In the genomic region with DNA sequence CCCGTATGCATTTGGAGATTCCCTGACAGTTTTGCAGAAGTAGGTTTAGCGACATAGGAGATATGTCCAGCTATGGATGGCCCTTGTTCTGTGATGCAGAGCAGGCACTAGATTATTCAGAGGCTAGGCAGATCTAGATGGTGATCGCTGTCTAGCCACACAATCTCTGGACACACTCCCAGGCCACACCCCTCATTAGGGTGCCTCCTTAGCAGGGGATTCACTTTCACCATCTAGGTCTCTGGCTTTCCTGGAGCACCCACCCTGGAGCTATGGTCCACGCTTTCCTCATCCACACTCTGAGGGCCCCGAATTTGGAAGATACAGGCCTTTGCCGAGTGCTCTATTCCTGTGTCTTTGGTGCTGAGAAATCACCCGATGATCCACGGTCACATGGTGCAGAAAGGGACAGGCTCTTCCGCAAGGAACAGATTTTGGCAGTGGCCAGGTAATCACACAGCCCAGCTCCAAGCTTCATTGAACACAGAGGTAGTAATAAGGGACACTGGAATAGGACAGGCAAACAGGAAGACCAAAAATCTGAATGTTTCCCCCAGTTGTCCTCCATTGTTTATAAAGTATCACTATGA, we compare ENCODE assay signal across 8 mouse cellular contexts. TPM values are rescaled to one million over a fixed set of nuclear protein-coding genes. Genes with fewer than 3 reads are reported as not detected.
DNase-seq lines count a peak whose midpoint lies in the region; ATAC-seq and TF ChIP-seq lines count a peak whose summit lies in the region.

No protein-coding gene starts in this region.

- DNase-seq in spleen, postnatal 10 days (ENCODE audit: low spot score in 2 of 2): peak; percentile 32 to 37
- no peak for DNase-seq in spleen, postnatal 4 days (ENCODE audit: low spot score in 2 of 2)
- DNase-seq in embryonic facial prominence, embryonic 11.5 days (ENCODE audit: low spot score): no peak
- DNase-seq in hindbrain, embryonic 10.5 days (ENCODE audit: low spot score): no peak
- peak; percentile 83 for DNase-seq in liver, adult 2 months (ENCODE audit: extremely low read depth, low read depth, low spot score)
- DNase-seq in layer of hippocampus, adult 11-12 months (ENCODE audit: low spot score): no peak
- no peak for DNase-seq in thymus, postnatal 4 days

- ATAC-seq in embryonic facial prominence, embryonic 11.5 days (replicated peaks; ENCODE audit: insufficient number of reproducible peaks, low FRiP score, low TSS enrichment, low read depth): no peak
- ATAC-seq in neural tube, embryonic 12.5 days (ENCODE audit: low FRiP score, low read depth): no peak

- peaks cover 3% of the 10 kb centered on the region for H3K4me1 ChIP-seq in embryonic facial prominence, embryonic 11.5 days (ENCODE audit: control insufficient read depth, insufficient read depth, low read length)
- H3K4me1 ChIP-seq in hindbrain, embryonic 10.5 days (replicated peaks): peaks cover 28% of the 10 kb centered on the region
- H3K4me1 ChIP-seq in liver, adult 2 months (ENCODE audit: control insufficient read depth, insufficient read depth, low read length): peaks cover 9% of the 10 kb centered on the region
- peaks cover 5% of the 10 kb centered on the region for H3K4me1 ChIP-seq in neural tube, embryonic 12.5 days

- no peak for TF ChIP-seq POLR2A in liver, adult 2 months (IDR thresholded peaks at IDR 0.05; ENCODE audit: extremely low read depth, insufficient read depth, low read length)

- 69% methylated on average over 9 of the region's 9 CpGs for WGBS in embryonic facial prominence, embryonic 11.5 days
- WGBS in hindbrain, embryonic 10.5 days: 77% methylated on average over 9 of the region's 9 CpGs
- 6% methylated on average over 9 of the region's 9 CpGs for WGBS in liver, adult 2 months
- WGBS in neural tube, embryonic 12.5 days: 77% methylated on average over 9 of the region's 9 CpGs

- peak overlapping the region; percentile 56 for H3K4me3 ChIP-seq in embryonic facial prominence, embryonic 11.5 days (ENCODE audit: low read depth, low read length)
- H3K4me3 ChIP-seq in hindbrain, embryonic 10.5 days: peak overlapping the region; percentile 57
- peak overlapping the region; percentile 79 for H3K4me3 ChIP-seq in liver, adult 2 months (ENCODE audit: insufficient read depth, low read depth, low read length)
- H3K4me3 ChIP-seq in neural tube, embryonic 12.5 days: peak overlapping the region; percentile 62

- no peaks in the 10 kb centered on the region for H3K9me3 ChIP-seq in embryonic facial prominence, embryonic 11.5 days (replicated peaks; ENCODE audit: control insufficient read depth, low read length)
- H3K9me3 ChIP-seq in hindbrain, embryonic 10.5 days: no peaks in the 10 kb centered on the region
- no peaks in the 10 kb centered on the region for H3K9me3 ChIP-seq in neural tube, embryonic 12.5 days

- no peak overlapping the region for H3K27ac ChIP-seq in embryonic facial prominence, embryonic 11.5 days (replicated peaks; ENCODE audit: low read depth, low read length)
- peak overlapping the region; percentile 92 for H3K27ac ChIP-seq in hindbrain, embryonic 10.5 days
- peak overlapping the region; percentile 97 for H3K27ac ChIP-seq in liver, adult 2 months (replicated peaks; ENCODE audit: insufficient read depth, low read depth, low read length)
- no peak overlapping the region for H3K27ac ChIP-seq in neural tube, embryonic 12.5 days

- no peaks in the 10 kb centered on the region for H3K27me3 ChIP-seq in embryonic facial prominence, embryonic 11.5 days (ENCODE audit: control insufficient read depth, insufficient read depth, low read length)
- no peaks in the 10 kb centered on the region for H3K27me3 ChIP-seq in hindbrain, embryonic 10.5 days (ENCODE audit: insufficient read depth, poor library complexity, severe bottlenecking)
- no peaks in the 10 kb centered on the region for H3K27me3 ChIP-seq in liver, adult 2 months (ENCODE audit: control insufficient read depth, insufficient read depth, low read length)
- no peaks in the 10 kb centered on the region for H3K27me3 ChIP-seq in neural tube, embryonic 12.5 days (replicated peaks)

- peaks cover 9% of the 10 kb centered on the region; the same call in 1 of the 2 replicates for H3K79me2 ChIP-seq in liver, adult 2 months (ENCODE audit: control insufficient read depth, insufficient read depth, low read length)

- H3K4me2 ChIP-seq in embryonic facial prominence, embryonic 11.5 days (ENCODE audit: low read depth, low read length): peak overlapping the region; percentile 59
- H3K4me2 ChIP-seq in neural tube, embryonic 12.5 days (replicated peaks): peak overlapping the region; percentile 61

- no peaks in the 10 kb centered on the region for H3K36me3 ChIP-seq in embryonic facial prominence, embryonic 11.5 days (replicated peaks; ENCODE audit: control insufficient read depth, insufficient read depth, low read depth, low read length)
- H3K36me3 ChIP-seq in hindbrain, embryonic 10.5 days: peaks cover 28% of the 10 kb centered on the region
- H3K36me3 ChIP-seq in liver, adult 2 months (ENCODE audit: control insufficient read depth, insufficient read depth, low read length): peaks cover 2% of the 10 kb centered on the region; the same call in 1 of the 2 replicates
- H3K36me3 ChIP-seq in neural tube, embryonic 12.5 days: peaks cover 13% of the 10 kb centered on the region; the same call in 1 of the 2 replicates

- H3K9ac ChIP-seq in embryonic facial prominence, embryonic 11.5 days (replicated peaks; ENCODE audit: low read length): peak overlapping the region; percentile 75
- H3K9ac ChIP-seq in liver, adult 2 months (ENCODE audit: low read depth, low read length): peak overlapping the region; percentile 89
- H3K9ac ChIP-seq in neural tube, embryonic 12.5 days: peak overlapping the region; percentile 68

- no peak for TF ChIP-seq CTCF in liver, adult 2 months (IDR thresholded peaks at IDR 0.05; ENCODE audit: low read depth, low read length)

RNA-seq across cellular contexts. Expression of a gene that starts 4.2 kb away (rescaled TPM):
- polyA plus RNA-seq in embryonic facial prominence, embryonic 11.5 days (2014; fragmentation: Nextera tagmentation; extraction: Ambion mirVana): 22.6 and 23.8 TPM in 2 replicates
- 27.2 and 32.7 TPM in 2 replicates for polyA plus RNA-seq in hindbrain, embryonic 10.5 days (2016; fragmentation: Nextera tagmentation; extraction: Ambion mirVana)
- 12.4 and 15.4 TPM in 2 replicates for total RNA-seq in liver, adult 2 months (2014; rRNA removed)
- polyA plus RNA-seq in liver, adult 2 months (2012; rRNA removed): 49.1 and 53.8 TPM in 2 replicates
- 30.7 and 36.3 TPM in 2 replicates for polyA plus RNA-seq in neural tube, embryonic 12.5 days (2016; fragmentation: Nextera tagmentation; extraction: Ambion mirVana)

RNA-seq across cellular contexts. Expression of a gene that starts 22.7 kb away (rescaled TPM):
- 13.3 and 14.3 TPM in 2 replicates for polyA plus RNA-seq in embryonic facial prominence, embryonic 11.5 days (2014; fragmentation: Nextera tagmentation; extraction: Ambion mirVana)
- polyA plus RNA-seq in hindbrain, embryonic 10.5 days (2016; fragmentation: Nextera tagmentation; extraction: Ambion mirVana): 16.4 and 19.0 TPM in 2 replicates
- total RNA-seq in liver, adult 2 months (2014; rRNA removed): 25.0 and 40.6 TPM in 2 replicates
- 134 and 135 TPM in 2 replicates for polyA plus RNA-seq in liver, adult 2 months (2012; rRNA removed)
- polyA plus RNA-seq in neural tube, embryonic 12.5 days (2016; fragmentation: Nextera tagmentation; extraction: Ambion mirVana): 9.5 and 10.3 TPM in 2 replicates

RNA-seq across cellular contexts. Expression of a gene that starts 24.0 kb away (rescaled TPM):
- polyA plus RNA-seq in embryonic facial prominence, embryonic 11.5 days (2014; fragmentation: Nextera tagmentation; extraction: Ambion mirVana): 3.4 and 4.1 TPM in 2 replicates
- polyA plus RNA-seq in hindbrain, embryonic 10.5 days (2016; fragmentation: Nextera tagmentation; extraction: Ambion mirVana): 5.2 and 5.4 TPM in 2 replicates
- total RNA-seq in liver, adult 2 months (2014; rRNA removed): 0.37 and 0.81 TPM in 2 replicates
- polyA plus RNA-seq in liver, adult 2 months (2012; rRNA removed): 0.76 and 0.96 TPM in 2 replicates
- polyA plus RNA-seq in neural tube, embryonic 12.5 days (2016; fragmentation: Nextera tagmentation; extraction: Ambion mirVana): 9.0 and 9.3 TPM in 2 replicates

RNA-seq across cellular contexts. Expression of a gene that starts 24.4 kb away (rescaled TPM):
- polyA plus RNA-seq in embryonic facial prominence, embryonic 11.5 days (2014; fragmentation: Nextera tagmentation; extraction: Ambion mirVana): 48.0 and 53.4 TPM in 2 replicates
- polyA plus RNA-seq in hindbrain, embryonic 10.5 days (2016; fragmentation: Nextera tagmentation; extraction: Ambion mirVana): 99.7 and 116 TPM in 2 replicates
- 0.94 and 1.0 TPM in 2 replicates for total RNA-seq in liver, adult 2 months (2014; rRNA removed)
- 1.1 and 1.5 TPM in 2 replicates for polyA plus RNA-seq in liver, adult 2 months (2012; rRNA removed)
- polyA plus RNA-seq in neural tube, embryonic 12.5 days (2016; fragmentation: Nextera tagmentation; extraction: Ambion mirVana): 97.0 and 99.5 TPM in 2 replicates

RNA-seq across cellular contexts. Expression of a gene that starts 31.3 kb away (rescaled TPM):
- 5.8 and 6.1 TPM in 2 replicates for polyA plus RNA-seq in embryonic facial prominence, embryonic 11.5 days (2014; fragmentation: Nextera tagmentation; extraction: Ambion mirVana)
- polyA plus RNA-seq in hindbrain, embryonic 10.5 days (2016; fragmentation: Nextera tagmentation; extraction: Ambion mirVana): 9.7 and 12.8 TPM in 2 replicates
- total RNA-seq in liver, adult 2 months (2014; rRNA removed): 27.3 and 27.5 TPM in 2 replicates
- 35.2 and 40.5 TPM in 2 replicates for polyA plus RNA-seq in liver, adult 2 months (2012; rRNA removed)
- 19.3 and 21.1 TPM in 2 replicates for polyA plus RNA-seq in neural tube, embryonic 12.5 days (2016; fragmentation: Nextera tagmentation; extraction: Ambion mirVana)

Comparison
In these comparisons a context has a peak if more than half of its experiments do, and no peak if none do; other contexts are left out.
1. DNase-seq: peak in spleen, postnatal 10 days (2 of 2) and liver, adult 2 months (single experiment); none in spleen, postnatal 4 days (0 of 2), embryonic facial prominence, embryonic 11.5 days (single experiment), hindbrain, embryonic 10.5 days (single experiment), layer of hippocampus, adult 11-12 months (single experiment) and thymus, postnatal 4 days (single experiment).
2. H3K27ac ChIP-seq: peak in hindbrain, embryonic 10.5 days (single experiment) and liver, adult 2 months (single experiment); none in embryonic facial prominence, embryonic 11.5 days (single experiment) and neural tube, embryonic 12.5 days (single experiment).
3. Peak in every context shown above with its lines, with median percentiles within 50 percentile points of each other: H3K4me3 ChIP-seq and H3K9ac ChIP-seq.